Mouse (Mus musculus) gastrocnemius, postnatal 10 days (tissue): ENCODE results near the gene Nav3. TPM values are rescaled to one million over a fixed set of nuclear protein-coding genes. Genes with fewer than 3 reads are reported as not detected.

Experiments
- DNase-seq: peaks from one replicate; pipeline ENCODE4 v3.0.0; 2021; ENCODE audit warnings: mixed read lengths
- total RNA-seq, 2 experiments: library from RNA; stranded (reverse); gene quantifications; 2 replicates each; pipeline ENCODE4 v1.2.3; 2021

Gene Nav3
- total RNA-seq, 2 experiments from 2014 or later: 9.8 to 13.7 TPM

DNA sequence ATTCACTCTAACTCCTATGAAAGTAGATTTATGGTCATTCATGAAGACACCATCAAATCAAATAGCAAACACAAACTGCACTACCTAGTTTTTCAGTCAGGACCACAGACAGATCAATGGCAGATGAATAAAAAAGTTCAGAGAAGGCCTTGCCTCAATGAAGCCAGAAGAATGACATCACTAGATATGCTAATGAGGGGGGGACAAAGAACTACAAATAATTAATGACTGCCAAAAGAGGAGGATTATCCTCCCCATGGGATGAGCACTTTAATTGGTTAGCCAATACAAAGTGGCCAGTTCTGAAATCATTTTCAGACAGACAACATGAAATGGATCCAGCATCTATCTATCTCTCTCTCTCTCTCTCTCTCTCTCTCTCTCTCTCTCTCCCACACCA is 652.6 kb downstream of the Nav3 start:
- no peak for DNase-seq

DNA sequence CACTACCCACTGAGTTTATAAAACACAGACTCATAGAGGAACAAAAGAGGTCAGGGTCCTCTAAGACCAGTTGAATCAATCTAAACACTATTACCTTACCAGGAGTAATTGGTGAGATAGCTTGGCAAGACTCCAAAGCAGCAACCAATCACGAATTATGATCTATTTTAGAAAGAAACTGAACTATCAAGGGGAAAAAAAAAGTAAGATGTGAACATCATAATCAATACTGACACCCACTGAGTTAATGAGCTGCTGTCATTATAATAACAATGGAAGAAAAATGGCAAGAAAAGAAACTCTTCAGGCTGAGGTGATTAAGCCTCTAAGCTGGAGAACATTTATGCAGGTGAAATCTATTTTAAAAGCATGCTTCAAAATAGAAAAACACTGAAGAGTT is 653.8 kb downstream of the Nav3 start:
- DNase-seq: no peak

DNA sequence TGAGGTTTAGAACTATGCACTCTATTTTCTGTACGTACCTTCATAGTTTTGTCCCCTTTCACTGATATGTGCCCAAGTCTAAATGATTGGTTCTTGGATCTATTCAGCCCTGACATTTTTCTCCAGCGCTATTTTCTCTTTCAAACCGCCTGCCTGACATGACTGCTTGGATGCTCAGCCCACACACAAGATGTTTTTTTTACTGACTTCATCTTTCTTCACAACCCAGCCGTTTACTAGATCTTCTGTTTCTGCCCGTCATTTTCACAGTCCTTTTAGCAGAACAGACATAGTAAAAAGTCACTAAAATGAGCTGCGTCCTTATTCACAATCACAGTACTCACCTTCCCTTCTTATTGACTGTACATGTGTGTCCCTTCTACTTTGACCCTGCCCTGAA is 656.8 kb downstream of the Nav3 start:
- no peak for DNase-seq

DNA sequence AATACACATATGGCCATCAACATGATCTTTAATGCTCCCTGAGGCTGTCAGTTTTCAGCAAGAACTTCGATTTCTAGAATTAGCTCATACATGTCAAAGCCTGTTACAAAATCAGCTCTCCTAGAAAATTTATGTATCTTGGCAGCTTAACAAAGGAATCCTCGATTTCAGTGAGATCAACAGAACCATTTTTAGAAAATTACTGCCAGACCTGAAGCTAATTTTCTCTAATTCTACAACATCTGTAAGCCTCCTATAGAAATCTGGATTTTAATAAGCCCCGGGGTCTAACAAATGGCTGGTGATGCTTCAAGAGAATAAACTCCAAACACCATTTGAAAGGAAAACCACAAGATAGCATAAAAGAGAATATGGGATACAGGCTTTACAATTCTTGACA is 659.0 kb downstream of the Nav3 start:
- no peak for DNase-seq

DNA sequence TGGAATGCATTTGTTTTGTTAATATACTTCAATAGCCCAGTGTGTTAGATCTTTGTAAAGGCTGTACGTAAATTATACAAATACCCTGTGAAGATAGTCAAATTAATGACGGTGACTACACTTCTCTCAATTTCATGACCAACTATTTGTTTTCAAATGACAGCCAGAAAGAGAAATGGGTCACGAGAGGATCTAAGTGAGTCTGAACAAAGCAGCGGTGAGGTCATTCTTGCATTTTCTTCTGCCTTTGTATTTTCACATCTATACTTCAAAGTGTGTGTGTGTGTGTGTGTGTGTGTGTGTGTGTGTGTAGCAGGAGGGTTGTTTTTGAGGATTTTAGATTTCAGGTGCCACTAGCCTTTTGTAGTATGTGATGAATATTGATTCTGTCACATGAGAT is 662.5 kb downstream of the Nav3 start:
- DNase-seq: no peak

DNA sequence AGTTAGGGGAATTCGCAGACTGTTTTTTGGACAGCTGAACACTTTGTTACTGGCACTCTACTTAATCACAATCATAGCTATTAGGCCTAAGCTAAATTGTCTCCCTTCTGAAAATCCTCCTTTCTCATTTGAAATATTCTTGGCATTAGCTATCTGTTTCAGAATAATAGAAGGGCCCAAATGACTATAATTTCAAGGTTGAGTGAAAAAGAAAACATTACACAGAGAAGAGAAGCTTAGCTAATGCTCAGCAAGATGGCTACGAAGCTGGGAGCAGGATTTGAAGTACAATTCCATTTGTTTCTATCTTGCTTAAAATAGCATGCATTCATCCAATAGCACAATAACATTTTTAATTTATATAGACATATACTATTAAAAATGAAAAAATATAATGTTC is 667.3 kb downstream of the Nav3 start:
- DNase-seq: no peak

DNA sequence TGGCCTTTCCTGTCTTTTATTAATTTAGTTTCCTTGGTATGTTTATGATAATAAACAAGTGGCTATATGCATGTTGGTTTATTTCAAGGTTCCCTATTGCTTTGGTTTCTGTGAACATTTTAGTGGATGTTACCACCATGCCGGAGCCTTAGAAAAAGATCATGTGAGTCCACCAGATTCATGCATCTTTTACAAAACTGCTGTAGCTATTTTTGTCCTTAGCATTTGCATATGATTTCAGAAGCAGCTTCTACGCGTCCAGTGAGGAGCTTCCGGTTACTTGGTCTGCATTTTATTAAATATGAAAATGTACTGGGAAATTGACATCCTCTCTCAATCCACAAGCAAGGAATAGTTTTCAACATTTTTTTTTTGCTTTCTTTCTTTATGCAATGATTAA is 676.9 kb downstream of the Nav3 start:
- DNase-seq: no peak

DNA sequence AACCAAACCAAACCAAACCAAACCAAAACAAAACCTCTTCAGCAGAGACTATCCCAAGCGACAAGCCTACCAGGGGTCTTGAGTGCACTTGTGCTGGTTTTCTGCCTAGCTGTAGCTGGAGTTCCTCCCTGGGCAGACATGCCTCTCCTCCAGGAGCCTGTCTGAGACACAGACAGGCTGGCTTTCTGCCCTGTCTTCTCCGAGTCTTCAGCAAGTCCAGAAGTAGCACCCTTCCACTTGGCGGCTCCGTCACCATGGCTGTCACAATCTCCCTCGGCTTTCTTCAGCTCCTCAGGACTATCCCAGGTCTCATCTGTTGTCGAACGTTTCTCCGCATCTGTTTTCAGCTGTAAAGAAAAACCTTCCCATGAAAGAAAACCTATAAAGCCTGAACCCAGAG is 686.9 kb downstream of the Nav3 start:
- no peak for DNase-seq

DNA sequence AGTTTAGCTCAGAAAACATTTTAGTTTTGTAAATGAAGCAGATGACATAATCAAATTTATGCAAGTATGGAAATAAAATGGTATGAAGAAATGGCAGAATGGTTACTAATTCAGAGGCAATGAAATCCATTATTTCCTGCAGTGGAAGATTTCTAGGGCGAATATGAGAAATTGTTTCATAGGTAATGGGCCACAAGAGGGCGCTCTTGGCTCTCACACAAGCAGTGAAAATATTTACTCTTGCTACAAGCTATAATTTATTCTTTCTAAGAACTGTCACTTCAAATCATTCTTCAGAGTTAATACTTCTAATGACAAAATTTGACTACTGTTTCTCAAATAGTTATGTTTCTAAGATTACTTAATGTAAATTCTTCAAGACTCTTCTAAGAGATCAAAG is 690.4 kb downstream of the Nav3 start:
- DNase-seq: peak; percentile 67

DNA sequence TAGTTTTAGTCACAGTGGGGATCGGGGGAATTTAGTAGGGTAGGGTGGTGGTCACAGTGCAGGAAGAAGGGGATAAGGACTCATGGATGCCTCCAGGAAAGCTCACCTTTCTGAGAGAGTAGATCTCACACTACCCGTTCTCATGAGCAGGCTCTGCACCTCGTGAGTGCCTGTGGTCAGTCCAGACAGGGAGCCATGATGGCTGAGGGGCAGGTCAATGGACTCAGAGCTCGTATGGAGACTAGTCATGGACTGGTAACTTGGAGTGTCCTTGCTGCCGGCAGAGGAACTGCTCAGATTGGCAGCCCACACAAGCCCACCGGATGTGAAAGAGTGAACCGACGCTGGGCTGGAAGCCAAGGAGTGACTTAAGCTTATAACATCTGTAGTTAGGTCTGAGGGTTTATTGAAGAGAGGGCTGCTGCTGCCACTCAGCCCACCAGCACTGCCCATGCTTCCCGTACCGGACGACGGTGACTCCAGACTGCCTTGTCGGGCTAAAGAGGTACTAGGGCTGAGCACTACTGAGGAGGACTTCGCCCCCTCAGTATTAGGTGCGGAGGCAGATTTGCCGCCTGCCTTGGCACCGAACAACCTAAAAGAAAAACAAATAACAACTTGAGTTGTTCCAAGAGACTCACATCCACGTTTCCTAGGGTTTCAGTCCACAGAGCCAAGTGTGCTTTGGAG is 691.4 kb downstream of the Nav3 start:
- no peak for DNase-seq

DNA sequence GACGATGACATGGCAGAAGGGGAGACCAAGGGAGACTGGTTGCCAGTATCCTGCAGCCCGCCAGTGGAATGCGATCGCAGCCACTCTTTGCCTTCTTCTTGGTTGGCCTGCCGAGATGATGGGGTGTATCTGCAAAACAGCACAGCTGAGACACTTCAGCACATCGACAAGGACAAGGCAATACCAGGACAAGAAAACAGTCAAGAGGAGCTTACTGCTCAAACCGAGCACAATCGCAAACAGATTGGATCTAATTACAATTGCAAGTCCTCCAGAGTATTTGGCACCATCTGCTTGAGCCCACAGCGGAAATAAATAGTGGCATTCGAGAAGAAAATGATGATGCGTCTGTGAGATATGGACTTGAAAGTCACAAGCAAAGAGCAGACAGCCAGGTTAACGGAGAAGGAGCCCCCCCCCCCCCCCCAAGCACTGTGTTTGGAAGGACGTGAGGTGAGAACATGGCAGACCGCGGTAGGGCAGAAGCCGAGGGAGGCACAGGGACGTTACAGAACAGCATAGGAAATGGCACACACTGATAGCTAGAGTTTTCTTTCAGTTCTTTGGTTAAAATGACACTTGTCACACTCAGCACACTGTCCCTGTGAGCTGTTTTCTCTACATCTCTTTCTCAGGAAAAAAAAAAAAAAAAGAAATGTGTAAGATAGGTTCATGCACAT is 696.9 kb downstream of the Nav3 start:
- no peak for DNase-seq

DNA sequence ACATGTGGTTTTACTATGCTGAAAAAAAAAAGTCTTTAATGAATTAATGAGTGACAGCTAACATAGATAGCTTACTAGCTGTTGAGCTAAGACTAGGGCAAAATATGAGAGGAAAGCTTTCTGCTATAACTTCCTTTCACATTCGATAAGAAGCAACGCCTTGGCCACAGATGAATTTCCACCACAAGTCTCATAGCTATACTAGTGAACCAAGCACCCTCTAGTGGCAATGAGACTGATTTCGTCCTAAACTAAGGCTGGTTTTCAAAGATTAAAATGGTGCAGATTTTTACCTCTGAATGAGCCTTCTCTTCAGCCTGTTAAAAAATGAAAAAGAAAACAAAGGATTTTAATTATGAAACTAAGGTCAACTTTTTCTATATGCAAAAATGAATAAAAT is 709.1 kb downstream of the Nav3 start:
- DNase-seq: no peak

DNA sequence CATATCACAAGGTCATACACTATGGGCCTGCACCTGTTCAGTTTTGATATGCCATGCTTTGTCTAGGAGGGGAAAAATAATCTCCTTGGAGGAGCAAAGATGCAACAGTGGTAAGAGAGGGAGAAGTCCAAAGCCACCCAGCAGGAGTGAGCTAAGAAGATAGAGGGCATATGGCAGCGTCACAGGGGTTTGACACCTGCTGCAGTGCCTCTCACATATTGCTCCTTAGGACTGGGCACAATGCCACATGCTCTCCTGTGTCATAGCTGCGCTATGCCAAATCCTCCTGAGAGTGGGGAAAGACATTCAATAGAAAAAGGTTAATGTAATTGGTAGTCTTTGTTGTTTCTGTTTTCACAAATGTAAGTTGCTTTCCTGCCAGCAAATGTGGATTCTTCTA is 714.3 kb downstream of the Nav3 start:
- no peak for DNase-seq

DNA sequence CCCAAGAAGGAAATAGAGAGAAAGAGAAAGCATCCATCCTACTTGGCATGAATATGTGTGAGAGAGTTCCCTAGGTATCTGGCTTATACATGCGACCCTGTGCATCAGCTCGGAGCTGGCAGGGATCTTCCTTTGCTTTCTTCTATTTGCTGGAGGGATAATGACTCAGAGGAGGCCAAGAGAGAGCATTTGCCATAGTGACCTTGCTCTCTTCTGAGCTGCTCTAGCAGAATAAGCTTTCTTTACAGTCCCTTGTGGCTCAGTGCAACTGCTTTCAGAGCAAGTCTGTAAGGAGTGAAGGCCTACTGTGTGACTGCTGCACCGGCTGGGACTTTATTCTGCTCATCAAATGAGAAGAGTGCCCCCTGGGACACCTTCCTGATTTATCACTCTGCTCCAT is 715.7 kb downstream of the Nav3 start:
- no peak for DNase-seq

DNA sequence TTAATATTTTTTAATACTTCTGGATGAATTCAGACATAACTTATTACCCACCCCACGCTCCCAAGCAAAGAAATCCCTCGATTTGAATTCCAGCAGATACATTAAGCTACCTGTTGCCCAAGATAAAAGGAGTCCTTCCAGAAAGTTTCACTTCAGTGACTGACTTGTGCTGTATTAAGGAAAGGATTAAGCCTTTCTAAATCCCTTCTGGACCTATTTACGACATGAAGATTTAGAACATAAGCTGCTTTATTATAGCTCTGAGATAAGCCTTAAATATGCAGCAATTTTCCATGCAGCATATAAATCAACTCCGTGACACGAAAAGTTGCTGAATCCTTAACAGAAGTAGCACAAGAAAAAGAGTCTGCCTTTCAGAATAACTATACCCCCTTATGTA is 732.4 kb downstream of the Nav3 start:
- DNase-seq: no peak

DNA sequence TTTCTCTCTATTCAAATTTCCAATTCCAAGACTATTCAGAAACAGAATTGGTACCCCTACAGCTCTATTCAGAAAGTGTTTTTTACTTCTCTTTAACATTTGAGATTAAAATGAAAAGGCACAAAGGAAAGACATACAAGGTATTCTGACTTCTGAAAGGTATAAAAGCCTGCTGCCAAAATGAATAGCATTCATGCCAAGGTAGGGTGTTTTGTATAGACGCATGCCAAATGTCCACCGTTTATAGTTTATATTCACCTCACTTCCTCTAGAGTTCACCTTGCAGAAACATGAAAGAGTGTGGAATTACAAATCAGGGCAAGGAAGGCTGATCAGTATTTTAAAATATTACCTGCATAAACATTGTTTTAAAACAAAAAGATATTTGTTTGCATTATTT is 737.2 kb downstream of the Nav3 start:
- no peak for DNase-seq

DNA sequence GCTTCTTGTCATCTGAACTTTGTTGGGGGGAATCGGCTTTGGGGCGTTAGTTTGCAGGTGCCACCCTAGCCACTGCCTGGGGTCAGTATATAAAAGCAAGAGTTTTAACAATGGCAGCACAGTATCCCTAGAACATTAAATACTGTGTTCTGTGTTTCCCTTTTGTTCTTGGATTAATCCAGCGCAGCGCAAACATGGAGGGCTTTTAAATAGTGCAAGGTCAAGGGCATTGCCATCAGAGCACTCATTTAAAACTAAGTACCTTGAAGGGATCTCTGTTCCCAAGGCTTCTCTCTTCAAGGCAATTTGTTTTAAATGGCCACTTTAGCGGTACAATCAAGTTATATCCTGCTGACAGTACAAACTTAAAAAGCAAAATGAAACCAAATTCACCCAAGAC is 737.6 kb downstream of the Nav3 start:
- DNase-seq: no peak

DNA sequence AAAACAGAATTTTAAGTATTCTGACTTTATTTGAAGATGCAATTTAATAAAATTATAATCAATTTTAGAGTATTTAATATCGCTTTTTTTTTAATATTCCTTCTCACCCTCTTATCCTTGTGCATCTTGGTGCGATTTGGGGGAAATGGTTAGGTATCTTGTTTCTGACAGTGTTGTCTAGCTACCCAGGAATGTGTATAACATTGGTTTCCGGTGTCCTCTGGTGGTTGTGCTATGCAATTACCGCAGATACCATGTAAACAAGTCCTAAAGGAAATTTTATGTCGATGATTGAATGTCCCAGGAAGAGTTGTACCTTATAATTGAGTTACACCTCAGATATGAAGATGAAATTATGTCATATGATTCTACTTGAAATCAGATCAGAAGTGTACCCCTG is 743.0 kb downstream of the Nav3 start:
- DNase-seq: no peak

DNA sequence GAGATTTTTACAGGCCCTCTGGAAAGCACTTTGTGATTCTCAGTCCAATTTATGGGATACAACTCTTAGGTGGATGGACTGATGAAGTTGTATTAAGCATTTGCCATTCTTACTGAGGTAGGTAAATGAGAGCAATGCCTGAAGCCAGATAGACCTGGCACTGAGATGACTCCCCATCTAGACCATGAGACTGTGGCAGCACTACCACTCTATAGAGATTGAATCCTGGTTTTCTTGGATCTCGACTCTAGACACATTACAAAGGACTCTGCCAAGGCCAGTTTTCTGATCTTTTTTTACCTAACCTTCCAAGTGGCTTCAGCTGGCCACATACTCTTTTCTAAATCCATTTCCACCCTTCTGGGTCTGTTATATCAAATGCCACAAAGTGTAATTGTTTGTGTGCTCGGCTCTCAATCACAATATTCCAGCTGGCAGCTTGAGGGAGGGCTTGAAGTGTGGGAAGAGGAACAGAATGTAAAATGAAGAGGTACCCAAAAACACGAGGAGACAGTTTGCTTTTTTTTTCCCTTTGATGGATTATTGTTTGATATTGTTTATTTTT is 756.2 kb downstream of the Nav3 start:
- DNase-seq: no peak

DNA sequence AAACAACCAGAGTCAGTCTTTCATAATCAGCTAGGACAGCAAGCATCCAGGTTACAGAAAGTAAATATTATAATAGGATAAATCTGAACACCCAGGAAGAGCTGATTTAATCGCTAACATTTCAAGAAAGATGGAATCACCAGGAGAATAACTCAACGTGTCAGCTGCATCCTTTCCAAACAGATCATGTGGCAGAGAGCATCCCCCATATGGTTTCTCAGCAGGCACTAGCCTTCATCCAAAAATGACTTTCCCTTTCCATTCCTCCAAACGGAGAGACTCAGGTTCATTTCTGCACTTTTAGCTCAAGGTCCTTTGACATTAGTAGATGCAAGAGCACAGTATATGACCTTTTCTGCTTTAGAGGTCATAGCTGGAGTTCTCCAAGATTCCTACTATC is 765.4 kb downstream of the Nav3 start:
- DNase-seq: no peak

DNA sequence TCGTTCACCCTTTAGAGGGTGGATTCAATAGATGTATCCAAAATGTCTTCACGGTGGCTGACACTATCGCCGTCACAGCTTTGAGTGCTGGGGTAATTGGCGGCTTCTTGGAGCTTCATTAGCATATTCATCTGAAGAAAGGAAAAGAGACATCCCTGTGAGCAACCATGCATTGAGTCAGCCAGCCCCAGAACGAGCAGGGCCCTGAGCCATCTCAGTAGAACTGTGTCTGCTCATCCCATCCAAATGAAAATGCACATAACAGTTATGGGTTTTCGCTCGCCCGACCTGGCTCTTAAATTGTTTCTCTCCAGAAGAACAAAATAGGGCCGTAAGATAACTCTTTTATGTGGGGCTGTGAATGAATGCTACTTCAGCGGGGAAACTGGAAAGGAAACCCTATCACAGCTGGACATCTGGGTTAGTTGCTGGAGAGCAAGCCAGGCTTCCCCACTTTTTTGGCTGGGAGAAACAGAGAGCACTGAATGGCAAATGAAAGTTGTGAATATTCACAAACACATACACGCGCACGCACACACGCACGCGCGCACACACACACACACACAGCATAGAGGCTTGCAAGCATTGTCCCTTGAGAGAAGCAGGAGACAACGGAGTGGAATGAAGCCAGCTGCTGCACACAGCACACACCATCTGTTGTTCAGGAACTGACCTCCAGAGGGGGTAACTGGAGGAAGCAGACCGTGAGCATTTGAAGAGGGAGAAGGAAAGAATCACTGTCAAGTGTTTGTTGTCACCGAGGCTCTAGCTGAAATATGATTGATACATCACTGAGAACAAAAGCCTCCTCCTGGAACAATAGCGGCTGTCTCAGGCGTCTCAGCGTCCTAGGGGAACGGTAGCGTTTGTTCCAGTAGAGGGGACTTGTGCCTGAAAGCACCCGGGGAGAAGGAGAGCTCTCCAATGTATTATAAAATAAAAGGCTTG is 771.6 kb downstream of the Nav3 start:
- peak; percentile 50 for DNase-seq

DNA sequence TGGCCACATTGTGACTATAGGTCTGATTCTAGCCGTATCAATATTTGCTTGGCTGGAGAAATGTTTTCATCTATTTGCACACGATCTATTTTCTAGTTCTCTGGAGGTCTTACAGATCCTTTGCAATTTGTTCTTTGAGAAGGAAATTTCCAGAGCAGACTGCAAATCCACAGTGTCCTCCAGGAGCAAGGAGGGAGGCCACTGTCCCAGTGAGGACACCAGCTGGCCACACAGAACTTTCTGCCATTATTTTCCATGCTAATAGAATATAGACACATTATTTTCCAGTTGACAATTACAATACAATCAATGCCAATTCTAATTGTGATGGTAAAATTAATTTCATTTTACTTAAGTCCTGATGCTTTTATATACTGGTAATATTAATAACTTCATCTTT is 783.1 kb downstream of the Nav3 start:
- DNase-seq: no peak

DNA sequence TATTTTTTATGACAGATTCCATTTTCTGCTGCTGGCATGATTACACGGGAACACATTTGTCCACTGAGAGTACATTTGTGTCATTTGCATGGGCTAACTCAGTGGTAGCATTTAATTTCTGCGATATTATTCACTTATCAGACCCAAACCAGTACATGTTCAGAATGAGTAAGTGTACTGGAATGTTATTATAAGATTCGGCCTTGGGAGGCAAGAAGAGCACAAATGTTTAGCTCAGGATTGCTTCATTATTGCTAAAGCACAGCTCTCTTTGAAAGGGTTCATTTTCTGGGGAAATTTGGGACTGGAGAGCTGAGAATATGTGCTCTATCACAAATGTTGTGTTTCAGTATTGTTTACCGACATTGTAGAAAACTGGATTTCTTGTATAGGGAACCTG is 788.6 kb downstream of the Nav3 start:
- no peak for DNase-seq
